Mouse (Mus musculus) liver, adult 2 months (tissue): Measurements from ENCODE around the gene Slc22a15. TPM values are rescaled to one million over a fixed set of nuclear protein-coding genes. Genes with fewer than 3 reads are reported as not detected.

Experiments
- DNase-seq: peaks from one replicate; pipeline ENCODE4 v3.0.0-alpha.2; 2011; ENCODE audit warnings: low read depth, low spot score; ENCODE audit errors: extremely low read depth
- H3K27ac ChIP-seq: fragments of 200-500 bp; replicated peaks from 2 replicates; pipeline ENCODE4 v1.5.1; 2012; ENCODE audit warnings: low read depth, mild to moderate bottlenecking, control low read depth, inconsistent platforms, low read length; ENCODE audit not compliant: insufficient read depth
- H3K27me3 ChIP-seq: fragments of 200-500 bp; 2 replicates; pipeline ENCODE4 v1.6.1; 2012; ENCODE audit warnings: mild to moderate bottlenecking, moderate library complexity, low read length, inconsistent platforms; ENCODE audit not compliant: control insufficient read depth, insufficient read depth
- H3K36me3 ChIP-seq: fragments of 200-500 bp; 2 replicates; pipeline ENCODE4 v1.6.1; 2012; ENCODE audit warnings: low read length, inconsistent platforms; ENCODE audit not compliant: control insufficient read depth, insufficient read depth
- H3K4me1 ChIP-seq: fragments of 200-500 bp; 2 replicates; pipeline ENCODE4 v1.6.1; 2011; ENCODE audit warnings: low read length; ENCODE audit not compliant: control insufficient read depth, insufficient read depth
- H3K4me3 ChIP-seq: fragments of 200-500 bp; 2 replicates; pipeline ENCODE4 v1.5.1; 2011; ENCODE audit warnings: low read depth, mild to moderate bottlenecking, control low read depth, low read length, moderate library complexity; ENCODE audit not compliant: insufficient read depth
- H3K79me2 ChIP-seq: fragments of 200-500 bp; 2 replicates; pipeline ENCODE4 v1.6.1; 2012; ENCODE audit warnings: inconsistent platforms, mild to moderate bottlenecking, low read length, moderate library complexity; ENCODE audit not compliant: control insufficient read depth, insufficient read depth
- H3K9ac ChIP-seq: fragments of 200-500 bp; 2 replicates; pipeline ENCODE4 v1.6.1; 2012; ENCODE audit warnings: low read depth, mild to moderate bottlenecking, control low read depth, inconsistent platforms, low read length
- CTCF ChIP-seq: fragments of 200-500 bp; IDR thresholded peaks from 2 replicates; pipeline ENCODE4 v1.5.1; 2011; ENCODE audit warnings: low read depth, low read length, control low read depth
- POLR2A ChIP-seq: fragments of 200-500 bp; IDR thresholded peaks from 2 replicates; pipeline ENCODE4 v1.6.1; 2011; ENCODE audit warnings: low read length, control low read depth; ENCODE audit not compliant: insufficient read depth; ENCODE audit errors: extremely low read depth
- WGBS: fragments of 180-500 bp; shearing (Covaris S2); methylation state at CpG from one replicate; pipeline ENCODE4 v1.1.7; 2018; 5-methylcytosine and 5-hydroxymethylcytosine counted together
- polyA plus RNA-seq: library from polyadenylated mRNA; depleted of rRNA; stranded (reverse); fragments of >200 nt; gene quantifications from 2 replicates; pipeline ENCODE4 v1.2.3, GENCODE M21; 2012
- total RNA-seq: library from RNA; depleted of rRNA; stranded (reverse); fragments of >200 nt; gene quantifications from 2 replicates; pipeline ENCODE4 v1.2.3, GENCODE M21; 2014

The Slc22a15 gene
- total and polyA plus RNA-seq, 2 experiments, result 3.5 to 5.8 TPM

DNA sequence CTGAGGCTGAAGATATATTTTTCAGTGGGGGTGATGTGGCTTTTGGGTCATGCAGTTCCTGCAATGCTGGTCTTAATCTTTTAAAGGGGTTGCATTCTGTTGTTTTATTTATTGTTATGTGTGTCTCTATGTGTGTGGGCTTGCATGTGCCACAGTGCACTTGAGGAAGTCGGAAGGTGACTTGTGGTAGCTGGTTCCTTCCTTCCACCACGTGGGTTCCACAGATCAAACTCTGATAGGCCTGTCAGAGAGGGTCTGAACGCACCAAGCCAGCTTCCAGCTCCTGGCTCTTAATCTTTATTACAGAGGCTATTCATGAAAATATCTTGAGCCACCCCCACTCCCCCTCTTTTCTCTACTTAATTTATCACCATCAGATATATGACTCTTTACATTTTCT, 40.4 kb downstream of the Slc22a15 start:
- DNase-seq, result no peak
- no peak overlapping the region for H3K4me3 ChIP-seq
- WGBS, result 78% methylated on average over 3 of the region's 3 CpGs
- no peaks in the 10 kb centered on the region for H3K27me3 ChIP-seq
- TF ChIP-seq POLR2A (no peak), CTCF (no peak)
- no peak overlapping the region for H3K9ac ChIP-seq
- peaks cover 2% of the 10 kb centered on the region for H3K4me1 ChIP-seq
- no peaks in the 10 kb centered on the region for H3K79me2 ChIP-seq
- no peak overlapping the region for H3K27ac ChIP-seq
- peaks cover 7% of the 10 kb centered on the region for H3K36me3 ChIP-seq

DNA sequence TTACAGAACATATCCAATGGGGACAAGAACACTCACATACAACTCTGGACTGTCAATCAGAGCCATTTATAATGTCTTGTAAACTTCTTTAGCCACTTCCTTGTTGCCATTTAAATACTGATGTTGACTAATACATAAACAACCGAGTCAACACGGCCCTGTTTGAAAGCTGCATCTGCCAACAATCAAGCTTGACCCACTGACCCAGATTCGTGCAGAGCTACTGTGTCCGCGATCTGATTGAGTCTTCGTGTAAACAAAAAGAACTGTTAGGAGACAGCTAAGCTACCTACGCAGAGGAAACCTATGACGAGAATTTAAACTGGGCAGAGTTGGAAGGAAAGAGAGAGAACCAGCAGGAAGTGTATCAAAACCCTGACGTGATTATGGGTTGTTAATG, 42.5 kb downstream of the Slc22a15 start:
- Histone ChIP-seq H3K36me3 (peaks cover 11% of the 10 kb centered on the region), H3K27me3 (no peaks in the 10 kb centered on the region), H3K27ac (no peak overlapping the region), H3K79me2 (no peaks in the 10 kb centered on the region), H3K4me3 (no peak overlapping the region), H3K9ac (no peak overlapping the region), H3K4me1 (peaks cover 2% of the 10 kb centered on the region)
- TF ChIP-seq CTCF (no peak), POLR2A (no peak)
- WGBS, result 21% methylated on average over 9 of the region's 9 CpGs
- peak; percentile 54 for DNase-seq

DNA sequence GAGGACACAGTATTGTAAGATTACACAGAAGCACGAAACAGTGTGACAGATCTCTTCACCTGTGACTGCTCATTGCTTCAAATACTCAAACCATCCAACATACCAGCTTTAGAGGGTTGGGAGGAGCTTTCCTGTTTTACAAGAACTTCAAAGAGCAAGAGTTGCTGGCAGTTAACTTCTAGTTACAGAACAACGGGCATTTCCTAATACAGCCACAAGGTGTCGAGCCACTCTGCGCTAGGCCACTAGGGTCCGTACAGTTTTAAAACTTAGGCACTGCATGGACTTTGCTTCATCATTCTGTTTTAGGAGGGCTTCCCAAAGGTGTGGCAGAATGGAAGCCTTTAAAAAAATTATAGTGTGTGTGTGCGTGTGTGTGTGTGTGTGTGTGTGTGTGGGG, 43.4 kb downstream of the Slc22a15 start:
- 90% methylated on average over 6 of the region's 6 CpGs for WGBS
- no peak for DNase-seq
- H3K4me3 ChIP-seq, result no peak overlapping the region
- H3K27ac ChIP-seq, result no peak overlapping the region
- H3K9ac ChIP-seq, result no peak overlapping the region
- H3K36me3 ChIP-seq, result peaks cover 11% of the 10 kb centered on the region
- no peaks in the 10 kb centered on the region for H3K79me2 ChIP-seq
- no peak for TF ChIP-seq POLR2A
- TF ChIP-seq CTCF, result no peak
- no peaks in the 10 kb centered on the region for H3K27me3 ChIP-seq
- H3K4me1 ChIP-seq, result peaks cover 2% of the 10 kb centered on the region

DNA sequence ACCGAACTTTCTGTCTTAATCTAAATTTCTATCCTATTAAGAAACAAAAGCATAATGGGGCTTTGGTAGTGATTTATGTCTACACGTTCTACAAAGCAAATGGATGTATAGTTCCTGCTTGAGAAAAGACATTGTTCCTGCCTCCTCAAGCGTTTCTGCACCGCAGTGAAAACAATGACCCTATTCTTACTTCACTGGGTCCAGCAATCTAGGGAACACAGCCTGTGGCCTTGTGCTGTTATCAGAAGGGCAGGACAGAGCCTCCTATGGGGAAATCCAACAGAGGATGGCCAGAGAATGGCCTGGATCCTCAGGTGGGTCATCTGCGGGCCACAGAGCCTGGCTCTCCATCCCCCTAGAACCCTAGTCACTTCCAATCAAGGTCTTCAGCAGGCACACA, 46.1 kb downstream of the Slc22a15 start:
- no peaks in the 10 kb centered on the region for H3K79me2 ChIP-seq
- peaks cover 2% of the 10 kb centered on the region for H3K4me1 ChIP-seq
- H3K4me3 ChIP-seq, result no peak overlapping the region
- H3K9ac ChIP-seq, result no peak overlapping the region
- no peaks in the 10 kb centered on the region for H3K27me3 ChIP-seq
- DNase-seq, result no peak
- peaks cover 17% of the 10 kb centered on the region for H3K36me3 ChIP-seq
- WGBS, result 92% methylated on average over 5 of the region's 5 CpGs
- no peak overlapping the region for H3K27ac ChIP-seq
- no peak for TF ChIP-seq POLR2A
- TF ChIP-seq CTCF, result no peak

DNA sequence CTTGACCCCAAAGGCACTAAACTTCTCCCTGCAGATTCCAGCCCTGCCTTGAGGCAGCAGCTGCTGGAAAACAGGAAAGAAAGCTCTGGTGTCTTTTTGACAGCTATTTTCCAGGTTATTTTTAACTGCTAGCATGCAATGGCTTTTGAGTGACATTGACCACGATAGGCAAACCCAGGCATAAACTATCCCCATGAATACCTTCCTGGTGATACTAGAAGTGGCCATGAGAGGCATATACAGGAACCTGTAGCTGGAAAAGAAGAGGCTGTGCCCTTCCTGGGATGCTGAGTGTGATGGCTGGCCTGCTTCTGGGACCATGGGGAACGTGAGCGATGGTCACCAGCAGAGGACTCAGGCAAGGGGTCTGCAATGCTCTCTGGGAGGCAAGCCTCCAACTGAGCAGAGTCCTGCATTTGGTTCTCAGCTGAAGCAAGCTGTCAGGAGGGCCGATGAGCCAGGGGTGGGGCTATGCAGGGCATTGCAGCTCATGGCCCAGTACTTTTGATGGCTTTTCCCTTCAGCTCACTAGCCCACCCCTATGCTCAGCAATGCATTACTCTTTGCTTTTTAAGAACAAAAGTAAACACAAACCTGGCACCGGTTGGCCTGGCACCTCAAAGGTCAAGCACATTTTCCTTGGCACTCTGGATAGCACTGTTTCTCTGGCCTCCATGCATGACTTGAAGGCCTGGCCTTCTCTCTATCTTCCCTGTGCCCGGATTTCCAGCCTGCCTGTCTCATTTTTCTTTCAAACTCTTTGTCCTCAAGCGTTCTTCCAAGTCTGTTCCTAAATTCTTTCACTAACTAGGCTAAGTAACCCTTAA, 47.6 kb downstream of the Slc22a15 start:
- H3K9ac ChIP-seq, result no peak overlapping the region
- H3K27ac ChIP-seq, result 0 out of 2 replicates have a peak overlapping the region, but pooled peaks have one; percentile 21
- peak; percentile 23 for DNase-seq
- TF ChIP-seq CTCF (no peak), POLR2A (no peak)
- 72% methylated on average over 7 of the region's 7 CpGs for WGBS
- H3K4me1 ChIP-seq, result no peaks in the 10 kb centered on the region
- H3K27me3 ChIP-seq, result no peaks in the 10 kb centered on the region
- H3K36me3 ChIP-seq, result peaks cover 17% of the 10 kb centered on the region
- no peak overlapping the region for H3K4me3 ChIP-seq
- no peaks in the 10 kb centered on the region for H3K79me2 ChIP-seq

DNA sequence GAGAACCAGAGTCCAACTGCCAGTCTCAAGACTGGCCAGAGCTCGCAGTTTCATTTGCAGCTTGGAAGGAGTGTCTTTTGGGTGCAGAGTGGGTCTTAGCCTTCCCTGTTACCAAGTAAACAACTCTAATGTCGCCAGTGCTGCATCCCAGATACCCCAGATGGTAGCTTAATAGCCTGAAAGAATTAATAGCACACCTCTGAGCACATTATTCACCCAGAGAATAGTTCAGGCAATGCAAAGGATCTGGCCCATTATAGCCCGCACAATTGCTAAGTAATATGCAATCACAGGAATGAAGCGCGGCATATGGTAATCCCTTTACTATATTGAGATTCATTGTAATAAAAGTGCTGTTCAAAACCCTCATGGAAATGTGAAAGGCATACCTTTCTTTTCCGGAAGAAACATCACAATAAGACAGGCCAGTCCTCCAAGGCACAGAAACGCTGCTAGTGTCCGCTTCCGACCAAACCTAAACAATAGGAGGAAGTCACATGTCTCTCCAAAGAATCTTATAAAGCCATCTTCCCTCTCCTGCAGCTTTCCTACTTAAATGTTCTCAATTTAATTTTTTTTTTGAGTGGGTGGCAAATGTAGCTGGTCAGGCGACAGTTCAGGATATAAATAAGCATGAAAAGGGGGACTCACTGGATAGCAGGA, 48.9 kb downstream of the Slc22a15 start:
- 82% methylated on average over 10 of the region's 10 CpGs for WGBS
- Histone ChIP-seq H3K27ac (no peak overlapping the region), H3K9ac (no peak overlapping the region), H3K36me3 (peaks cover 17% of the 10 kb centered on the region), H3K4me1 (no peaks in the 10 kb centered on the region), H3K79me2 (no peaks in the 10 kb centered on the region), H3K4me3 (no peak overlapping the region), H3K27me3 (no peaks in the 10 kb centered on the region)
- TF ChIP-seq POLR2A (no peak), CTCF (no peak)
- no peak for DNase-seq
